Mouse (Mus musculus) retina, postnatal 7 days (tissue): ENCODE data around the gene Nr1d1.

Experiments used
- DNase-seq: peaks from one replicate; pipeline ENCODE4 v3.0.0-alpha.2; 2012; ENCODE audit warnings: low read depth, low spot score

Nr1d1 gene

DNA sequence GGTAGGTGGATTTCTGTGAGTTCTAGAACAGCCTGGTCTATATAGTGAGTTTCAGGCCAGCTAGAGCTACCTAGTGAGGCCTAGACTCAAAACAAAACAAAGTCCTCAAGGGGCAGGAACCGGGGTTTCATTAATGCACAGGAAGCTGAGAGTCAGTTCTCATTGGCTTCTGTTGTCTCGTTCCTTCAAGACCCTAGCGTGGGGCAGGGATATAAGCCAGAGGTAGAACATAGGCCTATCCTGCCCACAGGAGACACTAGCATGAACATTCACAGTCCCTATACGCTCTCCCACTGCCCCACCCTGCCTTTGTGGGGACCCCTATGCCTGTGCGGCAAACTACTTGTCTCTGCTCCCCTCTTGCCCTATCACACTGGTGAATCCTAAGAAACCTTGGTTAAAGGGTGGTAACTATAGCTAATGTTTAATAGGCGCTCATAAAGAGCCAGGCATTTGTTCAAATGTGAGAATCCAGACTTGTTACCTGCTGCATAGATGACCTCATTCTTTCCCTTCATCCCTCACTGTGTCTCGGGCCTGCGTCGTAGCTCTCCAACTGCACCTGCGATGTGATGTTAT, 22.5 kb downstream of the Nr1d1 start:
- DNase-seq, result no peak

- DNase-seq, result no peak
These were observed 23.8 kb downstream of the Nr1d1 start for GRCm38 (mm10) chr11:98751221-98751782.

DNA sequence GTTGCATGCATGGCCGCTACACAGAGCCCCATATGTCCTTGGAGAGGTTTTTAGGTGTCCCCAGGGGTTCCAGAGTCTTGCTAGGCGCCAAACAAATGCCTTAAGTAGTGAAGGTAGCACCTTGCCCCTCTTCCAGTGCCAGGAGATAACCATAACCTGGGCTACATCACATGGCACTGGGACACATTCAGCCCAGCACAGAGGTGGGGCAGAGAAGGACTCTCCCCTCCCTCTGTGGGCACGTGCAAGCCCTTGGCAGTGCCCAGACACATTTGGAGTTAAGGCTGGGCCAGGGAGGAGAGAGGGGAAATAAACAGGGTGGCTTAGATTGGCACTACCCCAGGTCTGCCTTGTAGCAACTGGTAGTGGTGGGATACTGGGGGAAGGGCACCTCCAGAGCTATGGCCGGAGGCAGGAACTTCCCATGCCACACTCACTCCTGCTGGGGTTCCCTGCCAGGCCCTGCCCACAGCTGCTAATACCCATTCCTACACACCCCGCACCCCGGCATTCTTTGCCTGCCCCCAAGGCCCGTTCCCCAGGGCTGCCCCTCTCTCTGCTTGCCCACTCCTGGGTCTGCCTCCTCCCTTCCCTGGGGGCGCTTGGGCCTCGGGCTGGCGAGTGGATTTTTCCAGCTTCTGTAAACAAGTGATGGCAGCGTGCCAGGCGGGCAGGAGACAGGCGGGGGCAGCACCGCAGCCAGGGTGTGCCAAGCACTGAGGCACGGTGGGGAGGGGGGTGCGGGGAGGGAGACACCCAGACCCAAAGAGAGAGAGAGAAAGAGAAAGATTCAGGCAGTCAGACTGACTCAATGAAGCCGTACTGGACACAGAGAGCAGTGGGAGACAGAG, 24.6 kb downstream of the Nr1d1 start:
- no peak for DNase-seq

DNA sequence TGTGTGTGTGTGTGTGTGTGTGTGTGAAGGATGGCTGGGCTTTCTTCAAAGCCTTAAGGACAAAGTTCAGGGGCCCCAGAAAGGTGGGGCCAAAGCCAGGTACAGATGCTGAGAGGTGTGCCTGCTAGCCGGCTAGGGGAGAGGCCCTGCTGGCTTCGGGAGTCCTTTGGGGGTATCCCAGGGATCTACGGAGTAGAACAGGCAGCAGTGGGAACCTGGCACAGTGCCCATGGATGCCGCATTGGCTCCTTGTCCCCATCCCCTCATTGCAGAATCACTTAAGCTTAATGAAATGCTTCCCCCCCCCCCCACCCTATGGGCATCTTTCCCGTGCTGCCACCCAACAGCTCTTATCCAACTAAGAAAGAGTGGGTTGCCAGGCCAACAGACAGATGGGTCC, 25.4 kb downstream of the Nr1d1 start:
- DNase-seq, result no peak

DNA sequence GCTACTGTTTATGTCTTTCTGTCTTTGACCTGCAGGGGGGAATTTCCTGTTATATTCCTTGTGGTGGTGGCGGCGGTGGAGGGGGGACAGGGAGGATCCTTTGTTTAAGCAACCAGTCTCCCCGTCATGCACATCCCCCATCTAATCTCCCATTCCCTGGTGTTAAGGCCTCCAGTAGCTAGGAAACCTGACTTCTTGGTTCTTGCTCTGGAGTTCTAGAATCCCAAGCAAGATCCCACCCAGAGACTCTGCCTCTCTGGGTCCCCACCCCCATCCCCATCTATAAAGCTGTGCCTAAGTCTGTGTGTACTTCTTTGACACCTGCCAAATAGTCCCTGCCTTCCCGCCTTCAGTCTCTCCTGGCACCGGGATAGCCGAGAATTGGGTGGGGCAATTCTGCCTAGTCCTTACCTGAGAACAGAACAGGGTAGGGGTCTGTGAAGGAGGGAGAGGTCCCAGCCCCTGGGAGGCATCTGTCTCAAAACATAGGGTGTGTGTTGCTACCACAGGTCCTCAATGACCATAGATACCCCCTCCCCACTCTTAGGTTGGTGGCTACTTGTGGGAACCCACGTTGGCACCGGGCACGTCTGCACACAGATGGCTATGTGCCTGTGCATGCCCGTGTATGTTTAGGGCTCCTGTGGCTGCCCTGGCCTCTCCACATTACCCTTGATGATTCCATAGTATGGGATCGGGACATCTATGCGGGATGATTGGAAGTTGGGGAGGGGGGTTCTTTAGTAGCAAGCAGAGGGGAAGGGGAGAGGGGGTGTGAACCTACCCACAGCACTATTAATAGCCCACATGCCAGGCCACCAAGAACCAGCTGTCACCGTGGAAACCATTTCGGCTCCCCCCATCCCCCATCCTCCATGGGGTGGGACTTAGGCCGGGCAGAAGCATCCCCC, 26.4 kb downstream of the Nr1d1 start:
- DNase-seq, result no peak

DNA sequence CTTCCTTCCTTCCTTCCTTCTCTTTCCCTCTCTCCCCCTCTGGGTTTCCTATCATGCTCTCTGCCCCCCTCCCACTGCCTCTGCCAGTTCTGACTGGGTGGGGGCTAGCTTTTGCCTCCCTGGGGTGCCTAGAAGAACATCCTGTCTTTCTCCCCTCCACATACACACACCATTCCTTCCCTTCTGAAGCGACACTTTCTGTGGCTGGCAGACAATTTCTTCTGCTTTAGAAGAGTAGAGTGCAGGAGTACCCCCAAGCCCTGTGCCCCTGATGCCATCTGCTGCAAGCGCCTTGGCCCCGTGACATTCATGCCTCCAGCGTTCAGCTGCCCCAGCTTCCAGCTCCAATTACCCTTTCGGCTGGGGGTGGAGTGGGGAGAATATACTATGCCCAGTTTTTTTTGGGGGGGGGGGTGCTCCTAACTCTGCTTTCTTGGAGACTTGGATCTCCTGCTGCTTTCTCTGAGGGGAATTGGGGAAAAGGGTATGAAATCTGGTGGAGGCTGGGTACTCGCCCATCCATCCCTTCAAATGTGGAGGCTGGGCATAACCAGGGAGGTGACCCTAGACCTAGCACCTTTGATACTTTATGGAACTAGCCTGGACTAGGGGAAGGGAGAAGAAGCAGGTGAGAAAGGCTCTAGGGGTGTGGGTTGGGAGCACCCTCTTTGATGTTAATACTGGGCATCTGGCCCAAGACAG, 27.2 kb downstream of the Nr1d1 start:
- no peak for DNase-seq

- no peak for DNase-seq
These were observed 28.1 kb downstream of the Nr1d1 start for GRCm38 (mm10) chr11:98746855-98747693.

- DNase-seq, result no peak
These were observed 28.9 kb downstream of the Nr1d1 start for GRCm38 (mm10) chr11:98745932-98746853.

GRCm38 (mm10) chr11:98744456-98745019, 30.6 kb downstream of the Nr1d1 start:
- no peak for DNase-seq

- DNase-seq, result no peak
These were observed 31.3 kb downstream of the Nr1d1 start for GRCm38 (mm10) chr11:98743655-98744345.

DNA sequence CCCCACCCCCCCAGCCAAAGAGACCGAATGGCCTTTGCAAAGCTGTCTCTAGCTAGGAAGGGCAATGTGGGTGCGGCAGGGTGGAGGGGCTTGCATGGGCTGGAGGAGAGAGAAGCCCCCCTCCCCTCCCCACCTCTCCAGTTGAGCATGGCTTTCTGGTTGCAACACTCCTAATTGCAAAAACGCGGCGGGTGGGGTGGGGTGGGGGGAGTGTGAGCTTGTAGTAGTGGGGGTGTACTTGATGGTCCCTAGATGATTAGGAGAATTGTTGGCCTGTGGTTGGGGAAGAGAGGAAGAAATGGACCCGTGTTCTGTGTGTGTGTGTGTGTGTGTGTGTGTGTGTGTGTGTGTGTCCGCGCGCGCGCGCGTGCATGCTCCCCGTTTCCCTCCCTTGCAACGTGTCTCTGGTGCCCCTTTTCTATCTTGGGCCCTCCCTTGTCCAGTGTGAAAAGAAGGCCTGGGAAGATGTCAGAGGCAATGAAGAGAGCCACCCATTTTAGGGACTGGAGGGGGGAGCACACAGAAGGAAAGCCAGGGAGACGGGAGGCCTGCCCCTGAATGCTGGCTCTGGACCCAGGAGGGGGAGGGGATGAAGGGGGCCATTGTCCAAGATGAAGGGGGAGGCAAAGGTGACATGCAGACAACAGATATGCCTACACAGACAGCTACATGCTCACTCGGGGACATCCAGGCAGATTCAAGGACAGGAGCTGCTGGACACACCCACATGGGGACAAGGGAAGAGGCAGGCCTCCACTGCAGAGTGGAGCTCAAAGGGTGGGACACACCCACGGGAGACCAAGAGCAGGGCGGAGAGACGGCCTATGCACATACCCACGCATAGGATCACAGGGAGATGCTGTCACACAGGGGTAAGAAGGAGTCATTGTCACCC, 32.5 kb downstream of the Nr1d1 start:
- no peak for DNase-seq

GRCm38 (mm10) chr11:98741622-98742396, 33.3 kb downstream of the Nr1d1 start:
- DNase-seq, result no peak

GRCm38 (mm10) chr11:98741051-98741620, 34.0 kb downstream of the Nr1d1 start:
- no peak for DNase-seq

GRCm38 (mm10) chr11:98740393-98741050, 34.6 kb downstream of the Nr1d1 start, which contains the start of gene Thra:
Thra (plus strand) TSS chr11:98740638.
- DNase-seq, result no peak

DNA sequence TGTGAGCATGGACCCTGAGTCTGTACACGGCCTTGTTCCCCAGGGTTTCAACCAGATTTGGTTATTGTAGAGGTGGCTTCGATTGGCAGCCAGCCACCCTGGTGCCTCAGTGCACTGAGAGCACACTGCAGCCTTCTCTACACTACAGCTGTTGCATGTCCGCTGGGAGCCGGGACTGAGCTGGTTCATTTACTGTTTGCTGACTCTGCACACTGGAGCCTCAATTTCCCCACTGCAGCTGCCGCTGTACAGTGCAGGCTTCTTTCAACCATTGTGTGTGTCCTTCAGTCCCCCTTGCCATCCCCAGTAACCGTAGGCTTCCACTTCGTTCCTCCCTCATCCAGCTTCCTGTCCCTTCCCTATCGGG, 35.1 kb downstream of the Nr1d1 start:
- DNase-seq, result no peak

GRCm38 (mm10) chr11:98738925-98739324, 36.2 kb downstream of the Nr1d1 start:
- no peak for DNase-seq
